Mouse (Mus musculus): ENCODE results near the gene Trim56.
"Not testable (repeated sequence)": the region's sequence is repeated elsewhere in the genome, so short reads cannot be mapped to it uniquely, and the experiment has no call there.

The Trim56 gene

DNA sequence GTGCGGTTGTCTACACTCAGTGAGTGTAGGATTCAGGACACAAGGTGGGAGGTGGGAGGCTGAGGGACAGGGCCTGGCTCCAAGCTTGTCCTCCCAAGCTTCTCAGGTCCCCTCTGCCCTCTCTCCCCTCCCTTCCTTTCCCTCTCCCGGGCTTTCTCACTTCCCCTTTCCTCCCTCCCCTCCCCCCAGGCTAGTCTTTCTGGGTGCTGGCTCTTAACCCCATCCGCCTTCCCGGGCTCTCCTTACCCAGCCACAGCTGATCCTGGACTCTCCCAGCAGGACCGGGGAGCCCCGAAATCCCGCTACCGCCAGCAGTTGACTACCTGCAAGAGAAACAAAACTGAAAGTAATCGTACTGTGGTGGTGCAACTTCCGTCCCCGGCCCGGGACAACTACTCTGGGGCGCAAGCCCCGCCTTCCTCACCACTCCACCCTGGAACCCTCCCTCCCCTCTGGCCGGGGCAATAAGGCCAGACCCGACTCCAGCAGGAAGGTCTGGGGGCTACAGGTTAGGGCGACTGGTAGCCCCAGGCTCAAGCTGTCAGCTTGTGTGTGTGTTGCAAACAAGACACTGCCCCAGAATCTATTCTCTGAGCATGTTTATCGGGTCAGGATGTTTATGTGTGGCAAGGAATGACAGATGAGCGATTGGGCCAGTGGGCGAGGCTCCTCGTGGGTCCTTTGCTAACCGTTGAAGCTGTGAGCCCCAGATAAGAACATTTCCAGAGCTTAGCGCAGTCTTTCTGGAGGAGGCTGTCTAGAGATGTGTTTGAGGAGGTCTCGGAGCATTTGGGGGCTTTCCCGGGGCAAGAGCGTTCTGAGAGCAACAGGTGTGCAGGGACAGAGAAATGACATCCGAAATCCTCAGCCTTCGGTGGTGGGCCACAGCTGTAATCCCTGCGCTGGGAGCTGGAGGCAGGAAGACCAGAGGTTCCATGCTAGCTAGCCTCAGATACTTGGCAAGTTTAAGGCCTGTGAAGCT lies at the start of gene Trim56:
Gene Trim56, minus strand, starts transcription at position 344 of the 982 bp plus-strand sequence.
- peak; percentile 85 for DNase-seq (ENCODE audit: inconsistent ontology term)

DNA sequence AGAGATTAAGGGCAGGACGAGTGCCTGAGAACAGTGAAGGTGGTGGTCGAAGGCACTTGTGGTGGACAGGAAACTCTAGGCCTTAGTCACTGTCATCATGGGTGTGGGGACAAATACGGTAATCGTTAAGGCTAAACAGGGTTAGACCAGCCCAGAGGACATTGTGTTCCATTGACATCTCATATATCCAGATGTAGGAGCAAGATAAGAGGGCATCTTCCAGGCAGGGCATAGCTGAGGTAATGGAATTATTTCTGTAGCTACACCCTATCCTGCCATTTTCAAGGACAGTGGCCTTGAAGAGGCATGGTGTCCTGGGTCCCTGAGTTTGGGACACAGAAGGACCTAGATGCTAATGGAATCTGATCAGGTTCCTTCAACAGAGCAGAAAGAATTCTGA lies 45.8 kb upstream of the Trim56 start:
- no peak for DNase-seq (ENCODE audit: inconsistent ontology term)

DNA sequence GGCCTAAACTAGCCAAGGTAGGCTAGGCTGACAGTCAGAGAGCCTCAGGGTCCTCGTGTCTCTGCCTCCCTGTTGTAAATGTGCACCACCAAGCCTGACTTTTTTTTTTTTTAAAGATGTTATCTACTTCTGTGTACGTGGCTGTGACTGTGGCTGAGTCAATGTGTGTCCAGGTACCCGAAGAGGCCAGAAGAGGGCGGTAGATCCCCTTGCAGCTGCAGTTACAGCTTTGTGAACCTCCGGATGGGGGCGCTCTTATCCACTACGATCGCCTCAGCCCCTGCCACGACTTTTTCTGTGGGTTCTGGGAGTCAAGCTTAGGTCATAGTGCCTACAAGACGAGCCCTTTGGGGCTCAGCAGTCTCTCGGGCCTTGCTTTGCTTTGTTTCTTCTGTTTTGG lies 43.5 kb upstream of the Trim56 start:
- no peak for DNase-seq (ENCODE audit: inconsistent ontology term)

DNA sequence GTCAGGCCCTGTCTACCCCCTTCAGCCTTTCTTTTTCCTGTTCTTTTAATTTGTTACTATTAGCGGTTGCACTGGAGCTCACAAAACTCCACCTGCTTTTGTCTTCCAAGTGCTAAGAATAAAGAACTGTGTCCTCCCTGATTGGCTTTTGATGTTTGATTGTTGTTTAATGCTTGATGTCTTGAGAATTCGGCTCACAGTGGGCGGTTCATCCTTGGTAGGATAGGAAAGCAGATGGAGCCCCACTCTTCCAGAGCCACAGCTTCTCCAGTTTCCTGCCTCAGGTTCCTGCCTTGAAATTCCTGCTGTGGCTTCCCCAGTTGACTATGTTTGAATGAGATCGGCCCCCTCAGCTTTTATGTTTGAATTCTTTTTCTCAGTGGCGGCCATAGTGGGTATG lies 37.3 kb upstream of the Trim56 start:
- no peak for DNase-seq (ENCODE audit: inconsistent ontology term)

DNA sequence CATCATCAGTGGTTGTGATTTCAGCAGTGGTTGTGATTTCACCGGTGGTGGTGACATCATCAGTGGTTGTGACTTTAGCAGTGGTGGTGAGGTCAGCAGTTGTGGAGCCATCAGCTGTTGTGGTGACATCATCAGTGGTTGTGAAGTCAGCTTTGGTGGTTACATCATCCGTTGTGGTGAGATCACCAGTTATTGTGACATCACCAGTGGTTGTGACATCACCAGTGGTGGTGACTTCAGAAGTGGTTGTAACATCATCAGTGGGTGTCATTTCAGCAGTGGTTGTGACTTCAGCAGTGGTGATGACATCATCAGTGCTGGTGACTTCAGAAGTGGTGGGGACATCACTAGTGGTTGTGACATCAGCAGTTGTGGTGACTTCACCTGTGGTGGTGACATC lies 36.6 kb upstream of the Trim56 start:
- peak; percentile 2 for DNase-seq (ENCODE audit: inconsistent ontology term)

DNA sequence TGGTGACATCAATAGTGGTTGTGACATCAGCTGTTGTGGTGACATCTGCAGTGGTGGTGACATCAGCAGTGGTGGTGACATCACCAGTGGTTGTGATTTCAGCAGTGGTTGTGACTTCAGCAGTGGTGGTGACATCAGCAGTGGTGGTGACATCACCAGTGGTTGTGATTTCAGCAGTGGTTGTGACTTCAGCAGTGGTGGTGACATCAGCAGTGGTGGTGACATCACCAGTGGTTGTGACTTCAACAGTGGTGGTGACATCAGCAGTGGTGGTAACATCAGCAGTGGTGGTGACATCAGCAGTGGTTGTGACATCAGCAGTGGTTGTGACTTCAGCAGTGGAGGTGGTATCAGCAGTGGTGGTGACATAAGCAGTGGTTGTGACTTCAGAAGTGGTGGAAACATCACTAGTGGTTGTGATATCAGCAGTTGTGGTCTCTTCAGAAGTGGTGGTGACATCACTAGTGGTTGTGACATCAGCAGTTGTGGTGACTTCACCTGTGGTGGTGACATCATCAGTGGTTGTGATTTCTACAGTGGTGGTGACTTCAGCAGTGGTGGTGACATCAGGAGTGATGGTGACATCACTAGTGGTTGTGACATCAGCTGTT lies 33.4 kb upstream of the Trim56 start, which contains the start of gene Muc3:
Gene Muc3, minus strand, starts transcription at position 51 of the 611 bp plus-strand sequence.
- DNase-seq (ENCODE audit: inconsistent ontology term) = not testable (repeated sequence)

DNA sequence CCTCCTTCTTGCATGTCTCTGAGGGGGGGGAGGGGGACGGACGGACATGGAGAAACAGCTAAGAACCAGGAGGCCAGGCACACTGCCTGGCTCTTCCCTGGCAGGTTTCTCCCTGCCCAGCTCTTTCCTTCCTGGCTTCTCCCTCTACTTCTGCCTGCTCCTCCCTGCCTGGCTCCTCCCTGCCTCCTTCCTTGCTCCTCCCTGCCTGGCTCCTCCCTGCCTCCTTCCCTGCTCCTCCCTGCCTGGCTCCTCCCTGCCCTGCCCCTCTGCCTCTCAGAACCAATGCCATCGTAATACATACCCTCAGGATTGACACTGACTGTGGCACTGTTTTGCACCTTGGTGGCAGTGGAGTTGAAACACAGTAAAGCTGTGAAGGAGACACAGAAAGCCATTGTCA lies 24.8 kb upstream of the Trim56 start:
- DNase-seq (ENCODE audit: inconsistent ontology term) = no peak

DNA sequence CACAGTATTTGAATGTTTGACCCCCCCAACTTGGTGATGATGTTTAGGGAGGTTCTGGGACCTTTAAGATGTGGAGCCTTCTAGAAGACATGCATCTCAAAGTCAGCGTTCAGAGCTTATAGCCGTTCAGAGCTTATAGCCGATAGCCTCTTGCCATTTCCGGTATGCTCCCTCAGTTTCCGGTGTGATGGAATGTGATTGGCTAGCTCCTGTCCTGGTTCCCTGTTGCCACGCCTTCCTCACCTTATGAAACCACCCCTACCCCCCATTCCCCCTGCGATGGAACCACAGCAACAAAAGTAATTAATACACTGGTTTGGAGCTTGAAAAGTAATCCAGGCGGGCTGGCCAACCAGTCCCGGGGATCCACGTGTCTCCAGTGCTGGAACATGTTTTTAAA lies 23.0 kb upstream of the Trim56 start:
- DNase-seq (ENCODE audit: inconsistent ontology term) = no peak

DNA sequence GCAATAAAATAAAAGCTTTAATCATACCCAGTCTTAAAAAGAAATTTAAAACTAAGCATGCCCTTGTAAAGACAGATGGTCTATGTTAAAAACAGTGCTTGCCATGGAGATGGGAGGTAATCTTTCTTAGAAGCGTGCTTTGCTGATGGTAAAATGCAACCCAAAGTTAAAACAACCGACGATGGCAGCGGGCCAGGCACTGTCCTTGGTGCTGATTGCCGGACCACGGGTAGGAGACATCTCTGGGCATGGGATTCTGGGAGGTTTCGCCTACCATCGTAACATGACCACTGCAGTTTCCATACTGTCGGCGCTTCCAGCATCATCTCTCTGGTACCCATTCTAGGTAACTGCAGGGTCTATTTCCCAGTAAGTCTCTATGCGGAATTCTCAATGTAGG lies 18.9 kb upstream of the Trim56 start:
- no peak for DNase-seq (ENCODE audit: inconsistent ontology term)

DNA sequence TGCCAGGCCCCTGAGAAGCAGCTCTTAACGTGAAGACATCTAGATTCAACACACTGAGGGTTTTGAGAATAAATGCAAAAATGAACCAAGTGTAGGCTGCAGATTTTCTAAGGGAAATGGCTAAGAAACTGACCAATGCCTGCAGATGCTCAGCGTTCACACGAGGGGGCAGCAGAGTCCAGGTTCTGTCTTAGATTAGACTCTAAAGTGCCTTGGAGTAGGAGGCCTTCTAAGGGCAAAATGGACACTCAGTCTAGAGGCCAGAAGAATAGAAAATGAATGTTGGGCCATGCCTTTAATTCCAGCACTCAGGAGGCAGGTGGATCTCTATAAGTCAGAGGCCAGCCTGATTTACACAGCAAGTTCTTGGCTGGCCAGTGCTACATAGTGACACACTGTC lies 15.5 kb upstream of the Trim56 start:
- peak; percentile 52 for DNase-seq (ENCODE audit: inconsistent ontology term)

DNA sequence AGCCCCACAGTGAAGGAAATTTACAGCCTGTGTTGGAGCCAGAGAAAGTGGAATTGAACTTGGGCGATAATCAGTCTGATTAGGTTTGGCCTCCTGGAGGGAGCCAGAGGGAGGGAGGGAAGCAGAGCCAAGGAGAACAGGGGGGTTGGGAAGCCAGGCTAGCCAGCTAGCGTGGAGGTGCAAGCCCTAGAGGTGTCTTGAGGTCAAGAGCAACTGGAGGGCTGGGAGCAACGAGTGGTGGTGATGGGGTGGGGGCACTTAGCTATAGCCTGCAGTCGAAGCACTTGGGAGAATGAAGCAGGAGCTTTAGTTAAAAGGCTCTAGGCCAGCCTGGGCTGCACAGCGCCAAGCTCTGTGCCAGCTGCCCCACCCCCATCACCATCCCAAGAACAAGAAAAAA lies 13.3 kb upstream of the Trim56 start:
- no peak for DNase-seq (ENCODE audit: inconsistent ontology term)

DNA sequence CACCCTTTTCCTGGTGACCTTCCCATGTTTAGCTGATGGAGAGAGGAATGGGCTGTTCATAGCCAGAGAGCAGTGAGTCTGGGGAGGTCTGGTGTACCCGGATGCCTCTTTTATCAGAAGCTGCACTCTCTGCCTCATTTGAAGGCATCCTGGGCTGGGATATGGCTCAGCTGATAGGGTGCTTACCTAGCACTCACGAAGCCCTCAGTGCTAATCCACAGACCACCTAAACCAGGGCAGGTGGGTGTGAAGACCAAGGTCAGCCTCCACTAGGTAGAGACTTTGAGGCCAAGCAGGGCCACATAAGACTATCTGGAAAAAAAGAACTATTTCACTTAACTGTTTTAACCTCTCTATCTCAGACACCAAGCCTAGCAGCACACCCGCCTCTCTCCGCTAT lies 7.5 kb upstream of the Trim56 start:
- DNase-seq (ENCODE audit: inconsistent ontology term) = no peak

DNA sequence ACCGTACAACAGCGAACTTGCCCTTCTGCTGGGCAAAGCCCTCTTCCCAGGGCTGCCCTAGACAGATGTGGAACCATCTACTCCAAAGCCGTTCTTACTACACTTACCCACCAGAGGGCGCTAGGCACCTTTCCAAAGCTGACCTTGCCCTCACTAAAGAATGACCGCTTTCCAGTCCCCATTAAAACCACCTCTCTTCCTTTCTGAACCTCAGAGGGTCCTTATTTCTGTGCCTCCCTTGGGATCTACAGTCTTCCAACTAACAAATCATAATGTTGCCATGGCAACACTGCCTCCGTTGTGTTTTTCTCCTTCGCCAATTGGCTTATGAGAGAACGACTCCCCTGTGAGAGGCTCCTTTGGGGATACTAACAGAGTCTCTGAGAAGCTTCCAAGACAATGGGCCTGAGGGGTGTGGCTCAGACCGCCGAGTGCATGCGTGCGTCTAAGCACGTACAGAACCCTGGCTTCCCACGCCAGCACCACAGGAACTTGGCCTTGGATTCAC lies 6.7 kb upstream of the Trim56 start:
- peak; percentile 21 for DNase-seq (ENCODE audit: inconsistent ontology term)

DNA sequence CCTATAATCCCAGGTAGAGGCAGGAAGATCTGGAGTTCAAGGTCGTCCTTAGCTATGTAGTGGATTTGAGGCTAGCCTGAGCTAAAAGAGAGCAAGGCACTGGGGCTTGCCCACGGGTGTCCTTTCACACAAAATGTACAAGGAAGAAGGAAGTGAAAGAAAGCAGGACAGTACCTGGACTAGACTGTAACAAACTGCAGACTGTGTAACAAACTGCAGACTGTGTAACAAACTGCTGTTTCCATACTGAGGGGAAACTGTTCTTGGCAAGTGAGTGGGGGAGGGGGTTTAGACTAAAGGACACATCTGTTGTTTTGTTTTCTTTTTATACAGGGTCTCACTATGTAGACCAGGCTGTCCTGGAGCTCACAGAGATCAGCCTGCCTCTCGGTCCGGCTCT lies 5.3 kb upstream of the Trim56 start:
- no peak for DNase-seq (ENCODE audit: inconsistent ontology term)

DNA sequence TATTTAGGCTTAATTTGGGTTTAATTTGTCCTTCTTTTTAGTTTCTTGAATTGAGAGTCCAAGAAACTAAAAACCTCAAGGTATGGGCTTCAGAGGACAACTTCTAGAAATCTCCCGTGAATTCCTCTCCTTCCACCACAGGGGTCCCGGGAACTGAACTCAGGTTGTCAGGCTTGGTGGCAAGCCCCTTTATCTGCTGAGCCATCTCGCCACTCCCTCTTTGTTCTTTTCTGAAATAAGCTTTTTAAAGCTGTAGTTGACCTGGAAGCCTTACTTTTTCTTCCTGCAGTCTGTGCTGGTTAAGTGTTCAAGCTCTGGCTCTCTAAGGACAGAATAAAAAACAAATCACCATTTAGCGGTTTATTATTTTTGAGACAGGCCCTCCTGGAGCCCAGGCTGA lies 2.9 kb upstream of the Trim56 start:
- no peak for DNase-seq (ENCODE audit: inconsistent ontology term)

DNA sequence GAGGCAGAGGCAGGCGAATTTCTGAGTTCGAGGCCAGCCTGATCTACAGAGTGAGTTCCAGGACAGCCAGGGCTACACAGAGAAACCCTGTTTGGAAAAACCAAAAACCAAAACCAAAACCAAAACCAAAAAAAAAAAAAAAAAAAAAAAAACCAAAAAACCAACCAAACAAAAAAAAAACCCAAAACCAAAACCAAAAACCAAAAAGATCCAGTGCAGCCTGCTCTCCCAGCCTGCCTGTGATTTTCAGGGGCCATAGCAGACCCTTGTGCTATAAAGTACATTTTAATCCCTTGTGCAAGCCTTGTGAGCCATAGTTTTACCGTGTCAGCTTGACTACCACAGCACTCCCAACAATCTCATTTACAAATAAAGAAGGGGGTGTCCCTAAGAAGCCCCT lies 2.0 kb upstream of the Trim56 start:
- not testable (repeated sequence) for DNase-seq (ENCODE audit: inconsistent ontology term)

DNA sequence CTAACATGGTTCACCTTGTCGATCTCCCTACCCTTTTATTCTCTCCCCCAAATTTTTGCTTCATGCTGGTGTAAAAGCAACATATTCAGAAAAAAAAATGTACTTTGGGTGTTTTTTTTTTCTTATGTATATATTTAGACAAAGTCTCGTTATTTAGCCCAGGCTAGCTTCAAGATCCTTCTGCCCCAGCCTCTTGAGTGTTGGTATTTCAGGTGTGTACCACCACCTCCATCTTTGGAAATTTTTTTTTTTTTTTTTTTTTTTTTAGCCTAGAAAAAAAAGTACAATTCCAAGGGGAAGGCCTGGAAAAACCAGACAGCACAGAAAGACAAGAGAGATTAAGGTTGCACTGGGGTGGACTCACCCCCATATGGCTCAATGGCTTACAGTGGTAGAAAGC lies 978 bp upstream of the Trim56 start:
- no peak for DNase-seq (ENCODE audit: inconsistent ontology term)

DNA sequence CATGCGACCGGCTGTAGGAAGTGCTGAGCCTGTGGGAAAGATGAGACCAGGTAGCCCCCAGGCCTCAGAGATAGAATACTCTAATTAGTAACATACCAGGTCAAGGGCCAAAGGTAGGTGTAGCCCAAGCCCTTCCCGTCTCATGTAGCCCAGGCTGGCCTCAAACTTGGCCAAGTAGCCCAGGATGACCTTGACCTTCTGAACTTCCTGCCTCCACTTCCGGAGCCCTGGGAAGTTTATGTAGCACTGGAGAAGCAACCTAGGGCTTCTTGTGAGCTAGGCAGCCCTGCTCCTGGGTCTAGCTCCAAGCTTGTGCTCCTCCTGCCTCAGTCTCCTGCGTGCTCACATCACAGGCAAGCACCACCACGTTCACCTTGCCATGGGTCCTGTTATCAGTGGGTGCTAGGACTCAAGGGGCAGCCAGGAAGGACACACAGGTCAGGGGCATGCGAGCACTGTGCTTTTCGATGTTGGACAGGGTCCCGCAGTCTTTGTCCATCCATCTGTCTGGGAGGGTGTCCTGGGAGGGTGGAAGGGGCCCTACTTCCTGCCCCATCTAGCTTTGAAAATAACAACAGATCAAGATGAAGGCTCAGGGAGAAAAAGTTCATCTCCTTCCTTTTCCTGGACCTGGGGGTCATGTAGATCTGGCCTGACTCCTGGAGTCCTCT lies 983 bp downstream of the Trim56 start:
- no peak for DNase-seq (ENCODE audit: inconsistent ontology term)

DNA sequence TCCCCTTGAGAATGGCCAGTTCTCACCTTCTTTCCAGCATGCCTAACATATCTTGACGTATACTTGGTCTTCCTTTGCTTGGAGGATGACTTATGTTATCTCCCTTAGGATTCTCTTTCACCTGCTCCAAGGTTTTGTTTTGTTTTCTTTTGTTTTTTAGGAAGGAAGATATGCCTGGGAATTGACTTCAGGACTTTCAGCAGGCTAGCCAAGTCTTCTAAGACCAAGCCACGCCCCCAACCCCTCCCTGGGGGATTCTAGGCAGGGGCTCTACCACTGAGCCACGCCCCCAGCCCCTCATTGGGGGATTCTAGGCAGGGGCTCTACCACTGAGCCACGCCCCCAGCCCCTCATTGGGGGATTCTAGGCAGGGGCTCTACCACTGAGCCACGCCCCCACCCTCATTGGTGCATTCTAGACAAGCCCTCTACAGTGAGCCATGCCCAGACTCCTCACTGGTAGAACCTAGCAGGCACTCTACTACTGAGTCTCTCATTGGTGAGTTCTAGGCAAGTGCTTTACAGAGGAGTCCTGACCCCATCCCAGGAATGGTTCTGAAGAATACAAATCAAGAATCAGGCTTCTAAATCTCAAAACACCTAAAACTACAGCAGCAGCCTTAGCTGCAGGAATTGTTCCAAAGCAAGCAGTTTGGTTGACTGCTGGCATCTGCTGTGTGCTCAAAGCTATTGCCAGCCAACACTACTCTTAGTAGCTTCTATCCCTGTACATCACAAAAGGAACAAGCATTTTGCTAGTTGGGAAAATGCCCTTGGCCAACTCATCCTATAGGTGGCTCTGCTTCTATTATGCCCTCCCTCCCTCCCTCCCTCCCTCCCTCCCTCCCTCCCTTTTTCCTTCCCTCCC lies 4.2 kb downstream of the Trim56 start:
- no peak for DNase-seq (ENCODE audit: inconsistent ontology term)

DNA sequence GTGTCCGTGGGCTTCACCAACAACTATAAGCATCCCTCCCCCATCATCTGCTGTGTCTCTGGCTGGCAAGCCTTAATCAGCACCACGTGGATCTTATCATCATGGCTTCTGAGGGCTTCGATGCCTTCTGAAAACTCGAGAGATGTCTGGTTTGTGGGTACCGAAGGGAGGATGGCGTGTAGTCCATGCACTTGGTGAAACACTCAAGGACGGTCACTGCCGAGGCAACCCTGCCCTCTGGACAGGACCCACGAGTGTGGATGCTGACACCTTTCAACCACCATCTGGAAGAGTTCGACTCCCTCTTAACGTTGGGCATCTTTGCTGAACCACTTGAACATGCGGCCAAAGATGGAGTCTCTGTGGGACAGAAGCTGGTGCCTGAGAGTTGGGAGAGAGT lies 5.1 kb downstream of the Trim56 start:
- no peak for DNase-seq (ENCODE audit: inconsistent ontology term)

DNA sequence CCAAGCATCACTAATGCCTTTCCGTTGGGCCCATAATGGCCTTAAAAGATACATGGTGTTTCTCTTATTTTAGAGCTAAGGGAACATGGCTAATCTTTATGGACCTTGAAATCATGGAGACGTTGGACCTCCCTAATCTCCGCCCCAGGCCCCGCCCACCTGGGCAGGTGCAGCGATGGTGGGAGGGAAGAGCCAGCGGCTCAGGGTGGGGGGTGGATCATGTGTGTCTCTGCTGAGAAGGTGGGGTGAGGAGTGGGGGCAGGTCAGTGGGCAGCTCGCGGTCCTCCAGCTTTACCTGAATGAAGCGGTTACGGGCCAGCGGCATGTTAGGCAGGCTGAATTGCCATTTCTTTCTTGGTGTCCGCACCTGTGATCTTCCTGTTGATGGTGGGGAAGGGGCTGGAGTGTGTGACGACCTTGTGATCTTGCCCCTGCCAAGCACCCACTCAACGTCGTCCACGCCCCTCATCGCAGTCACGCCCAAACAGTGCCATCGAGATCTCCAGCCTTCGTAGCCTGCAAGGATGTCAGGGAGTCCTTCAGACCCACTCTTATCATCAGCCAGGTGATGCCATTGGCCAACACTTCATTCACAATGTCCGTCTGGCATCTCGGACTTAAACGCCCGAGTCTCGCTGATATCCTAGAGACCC lies 5.9 kb downstream of the Trim56 start:
- no peak for DNase-seq (ENCODE audit: inconsistent ontology term)
